Mouse (Mus musculus): Measurements from ENCODE around the gene Nhlrc4.

DNA sequence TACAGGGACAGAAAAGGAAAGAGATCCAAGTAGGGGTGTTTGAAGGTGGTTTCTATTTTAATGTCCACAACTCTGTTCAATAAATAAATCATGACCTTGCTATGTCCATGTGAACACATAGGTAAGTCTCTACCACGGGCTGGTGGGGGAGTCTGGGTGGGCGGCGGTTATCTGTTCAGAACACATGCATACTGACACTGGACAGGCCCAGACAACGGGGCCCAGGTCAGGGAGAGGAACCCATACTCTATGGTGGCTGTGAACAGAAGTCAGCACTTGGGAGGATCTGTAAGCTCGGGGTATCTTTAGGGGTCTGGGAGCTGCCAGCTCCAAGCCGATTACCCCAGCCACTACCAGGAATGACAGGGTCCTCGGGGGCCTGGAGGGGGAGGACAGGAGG lies 1.6 kb upstream of the Nhlrc4 start:
- TF ChIP-seq CTCF (IDR thresholded peaks at IDR 0.05; ENCODE audit: insufficient read depth, low read depth, low read length) (no peak), POLR2A (IDR thresholded peaks at IDR 0.05; ENCODE audit: insufficient read depth, low read depth, low read length) (no peak)

Measured in olfactory bulb, adult 2 months (tissue).